13 mouse cellular contexts compared by ENCODE assay signal in the genomic region with DNA sequence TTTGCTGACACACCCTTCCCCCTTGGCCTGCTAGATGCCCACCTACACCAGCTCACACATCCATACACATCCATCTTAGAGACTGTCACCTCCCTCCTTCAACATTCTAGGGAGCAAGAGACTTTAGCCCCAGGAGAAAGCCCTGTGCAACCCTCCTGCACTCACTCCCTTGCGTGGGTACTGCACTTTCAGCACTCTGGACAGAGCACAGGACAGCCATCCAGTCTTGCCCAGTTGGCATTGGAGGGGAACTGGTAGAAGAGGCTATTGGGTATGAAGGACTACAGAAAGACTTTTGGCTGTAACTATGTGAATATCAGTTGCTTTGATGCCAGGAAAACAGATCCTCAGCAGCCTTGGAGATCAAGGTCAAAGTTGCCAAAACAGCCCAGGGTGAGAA.
A peak's percentile ranks its signal among the peaks of the same experiment; 100 is the strongest.
DNase-seq lines count a peak whose midpoint lies in the region; ATAC-seq and TF ChIP-seq lines count a peak whose summit lies in the region.
"Had no signal": no experiment of that assay in that cellular context is flagged by ENCODE, and none has a peak within 500 bp of the region (broad histone marks: within the 10 kb centered on the region; RNA-seq: fewer than 3 reads in every experiment).

No protein-coding gene starts in this region.

- H3K4me1 ChIP-seq in MEL (ENCODE audit: control insufficient read depth in 1 of 2, insufficient read depth in 2 of 2, low read length in 2 of 2), result no peaks in the 10 kb centered on the region
- no peaks in the 10 kb centered on the region for H3K4me1 ChIP-seq in limb, embryonic 11.5 days (ENCODE audit: control insufficient read depth, insufficient read depth, low read length)

- no peaks in the 10 kb centered on the region for H3K79me2 ChIP-seq in MEL (ENCODE audit: control insufficient read depth, insufficient read depth, low read length, poor library complexity)

- no peak for TF ChIP-seq RAD21 in MEL (IDR thresholded peaks at IDR 0.05; ENCODE audit: low read depth, low read length)

- TF ChIP-seq POLR2A in MEL (IDR thresholded peaks at IDR 0.05; ENCODE audit: control insufficient read depth in 1 of 2, insufficient read depth in 1 of 2, low read depth in 1 of 2, low read length in 2 of 2, poor library complexity in 1 of 2), result no peak

- H3K27me3 ChIP-seq in MEL (ENCODE audit: control insufficient read depth in 1 of 2, insufficient read depth in 2 of 2, low read length in 2 of 2), result no peaks in the 10 kb centered on the region
- H3K27me3 ChIP-seq in limb, embryonic 11.5 days (ENCODE audit: control insufficient read depth, insufficient read depth, low read length), result no peaks in the 10 kb centered on the region
- H3K27me3 ChIP-seq: lung, embryonic 15.5 days; neural tube, embryonic 12.5 days had no signal

- no peak overlapping the region for H3K9ac ChIP-seq in MEL (ENCODE audit: control insufficient read depth, low read depth, low read length, poor library complexity, severe bottlenecking)
- H3K9ac ChIP-seq in limb, embryonic 11.5 days (ENCODE audit: low read length), result no peak overlapping the region
- H3K9ac ChIP-seq: lung, embryonic 15.5 days; neural tube, embryonic 12.5 days had no signal

- TF ChIP-seq CTCF in MEL (IDR thresholded peaks at IDR 0.05 in 2 of 3, conservative IDR thresholded peaks at IDR 0.05 in 1 of 3; ENCODE audit: control insufficient read depth in 1 of 3, insufficient read depth in 1 of 3, low read depth in 2 of 3, low read length in 3 of 3, poor library complexity in 1 of 3, severe bottlenecking in 1 of 3), result no peak

- WGBS in limb, embryonic 11.5 days, result 11% methylated on average over 1 of the region's 1 CpGs

- no peak overlapping the region for H3K27ac ChIP-seq in MEL (ENCODE audit: control insufficient read depth, low read depth, low read length)
- H3K27ac ChIP-seq in limb, embryonic 11.5 days (replicated peaks; ENCODE audit: low read depth, low read length), result no peak overlapping the region
- H3K27ac ChIP-seq: lung, embryonic 15.5 days; neural tube, embryonic 12.5 days had no signal

- H3K4me2 ChIP-seq in limb, embryonic 11.5 days (ENCODE audit: low read depth, severe bottlenecking), result no peak overlapping the region
- H3K4me2 ChIP-seq: lung, embryonic 15.5 days; neural tube, embryonic 12.5 days had no signal

- H3K36me3 ChIP-seq in MEL (ENCODE audit: control insufficient read depth in 1 of 2, insufficient read depth in 2 of 2, low read length in 2 of 2), result no peaks in the 10 kb centered on the region
- H3K36me3 ChIP-seq in limb, embryonic 11.5 days (ENCODE audit: control insufficient read depth, insufficient read depth, low read length), result no peaks in the 10 kb centered on the region
- H3K36me3 ChIP-seq: G1E; lung, embryonic 15.5 days; neural tube, embryonic 12.5 days had no signal

- no peak overlapping the region for H3K4me3 ChIP-seq in MEL (ENCODE audit: control insufficient read depth in 1 of 2, insufficient read depth in 1 of 2, low read depth in 2 of 2, low read length in 2 of 2)
- no peak overlapping the region for H3K4me3 ChIP-seq in limb, embryonic 11.5 days (ENCODE audit: low read depth, low read length)
- H3K4me3 ChIP-seq: lung, embryonic 15.5 days; neural tube, embryonic 12.5 days had no signal

- peak; percentile 67 to 77 for DNase-seq in kidney, postnatal 4 days
- no peak for DNase-seq in kidney, adult 18-20 months
- DNase-seq in MEL (ENCODE audit: low read depth, low spot score) (peak; percentile 3), adipocyte (ENCODE audit: low spot score) (peak; percentile 33)
- peak; percentile 71 for DNase-seq in limb, embryonic 11.5 days (ENCODE audit: low spot score)
- DNase-seq in right cerebral cortex, postnatal 4 days, result no peak
- no peak for DNase-seq in left cerebral cortex, adult 9 months (ENCODE audit: low spot score in 2 of 2)
- DNase-seq: cerebellum, postnatal 36 days; heart, adult 11 months; thymus, adult 18-20 months had no signal

- no peak for ATAC-seq in limb, embryonic 11.5 days (ENCODE audit: insufficient number of reproducible peaks, low FRiP score, low TSS enrichment, low read depth)

- H3K9me3 ChIP-seq in MEL (replicated peaks; ENCODE audit: insufficient read depth, low read length), result no peaks in the 10 kb centered on the region
- no peaks in the 10 kb centered on the region for H3K9me3 ChIP-seq in limb, embryonic 11.5 days (ENCODE audit: control insufficient read depth, low read length)
- H3K9me3 ChIP-seq: lung, embryonic 15.5 days; neural tube, embryonic 12.5 days had no signal

- TF ChIP-seq EP300 in MEL (IDR thresholded peaks at IDR 0.05; ENCODE audit: low read depth in 1 of 2, low read length in 2 of 2), result no peak

TF ChIP-seq in MEL, 35 proteins besides CTCF, POLR2A, EP300 and RAD21:
- TF ChIP-seq ZKSCAN1 (IDR thresholded peaks at IDR 0.05; ENCODE audit: low read depth, low read length), result no peak
- TF ChIP-seq MEF2A (IDR thresholded peaks at IDR 0.05; ENCODE audit: extremely low read depth, insufficient replicate concordance, low read depth, low read length, poor library complexity, severe bottlenecking), result no peak
- no peak for TF ChIP-seq MAZ (IDR thresholded peaks at IDR 0.05; ENCODE audit: low read depth, low read length)
- no peak for TF ChIP-seq JUND (IDR thresholded peaks at IDR 0.05; ENCODE audit: low read depth, low read length)
- TF ChIP-seq GATA1 (IDR thresholded peaks at IDR 0.05; ENCODE audit: low read depth, low read length), result no peak
- no peak for TF ChIP-seq MXI1 (IDR thresholded peaks at IDR 0.05; ENCODE audit: low read depth, low read length)
- no peak for TF ChIP-seq SMC3 (IDR thresholded peaks at IDR 0.05; ENCODE audit: low read depth, low read length)
- TF ChIP-seq MYC (IDR thresholded peaks at IDR 0.05; ENCODE audit: low read depth, low read length), result no peak
- no peak for TF ChIP-seq MAX (IDR thresholded peaks at IDR 0.05; ENCODE audit: low read length)
- no peak for TF ChIP-seq GABPA (IDR thresholded peaks at IDR 0.05; ENCODE audit: low read depth, low read length)
- no peak for TF ChIP-seq NELFE (IDR thresholded peaks at IDR 0.05; ENCODE audit: low read depth, low read length)
- no peak for TF ChIP-seq BHLHE40 (IDR thresholded peaks at IDR 0.05; ENCODE audit: borderline replicate concordance, low read depth, low read length)
- no peak for TF ChIP-seq USF1 (IDR thresholded peaks at IDR 0.05; ENCODE audit: low read depth, low read length)
- no peak for TF ChIP-seq RCOR1 (IDR thresholded peaks at IDR 0.05; ENCODE audit: low read depth, low read length)
- no peak for TF ChIP-seq ETS1 (IDR thresholded peaks at IDR 0.05; ENCODE audit: low read depth, low read length)
TF ChIP-seq in MEL: peak in this region for 0.

Comparison
In these comparisons a context has a peak if more than half of its experiments do, and no peak if none do; other contexts are left out.
1. DNase-seq: peak in kidney, postnatal 4 days (2 of 2), MEL (single experiment), adipocyte (single experiment) and limb, embryonic 11.5 days (single experiment); none in kidney, adult 18-20 months (single experiment), right cerebral cortex, postnatal 4 days (single experiment) and left cerebral cortex, adult 9 months (0 of 2).